Mouse (Mus musculus): ENCODE measurements around the gene Kcnk3.

DNA sequence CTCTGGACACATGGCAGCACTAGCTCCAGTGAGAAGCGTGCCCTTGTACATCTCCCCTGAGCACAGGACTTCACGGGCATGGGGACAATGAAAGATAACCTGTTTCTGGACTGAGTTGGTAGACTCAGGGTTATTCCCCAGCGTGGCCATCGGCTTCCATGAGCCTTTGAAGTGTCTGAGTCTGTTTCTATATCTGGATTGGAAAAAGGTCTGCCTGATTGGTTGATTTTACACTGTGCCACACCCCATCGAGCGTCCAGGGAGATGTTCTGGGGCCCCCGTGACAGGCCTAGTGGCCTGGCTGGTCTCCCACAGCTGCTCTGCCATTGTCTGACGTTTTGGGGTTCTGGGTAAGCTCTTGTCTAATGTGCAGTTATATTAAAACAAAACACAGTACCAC lies 67.1 kb downstream of the Kcnk3 start:
- TF ChIP-seq CTCF (IDR thresholded peaks at IDR 0.05; ENCODE audit: low read depth) (no peak), EP300 (optimal IDR thresholded peaks at IDR 0.05) (no peak)

All from stomach, postnatal 0 days (tissue).